Mouse (Mus musculus): ENCODE results near the gene Fggy. TPM values are rescaled to one million over a fixed set of nuclear protein-coding genes. Genes with fewer than 3 reads are reported as not detected.
A peak's percentile ranks its signal among the peaks of the same experiment; 100 is the strongest.

Fggy gene
- polyA plus RNA-seq, 1 experiment from 2014 or later = 9.3 TPM

DNA sequence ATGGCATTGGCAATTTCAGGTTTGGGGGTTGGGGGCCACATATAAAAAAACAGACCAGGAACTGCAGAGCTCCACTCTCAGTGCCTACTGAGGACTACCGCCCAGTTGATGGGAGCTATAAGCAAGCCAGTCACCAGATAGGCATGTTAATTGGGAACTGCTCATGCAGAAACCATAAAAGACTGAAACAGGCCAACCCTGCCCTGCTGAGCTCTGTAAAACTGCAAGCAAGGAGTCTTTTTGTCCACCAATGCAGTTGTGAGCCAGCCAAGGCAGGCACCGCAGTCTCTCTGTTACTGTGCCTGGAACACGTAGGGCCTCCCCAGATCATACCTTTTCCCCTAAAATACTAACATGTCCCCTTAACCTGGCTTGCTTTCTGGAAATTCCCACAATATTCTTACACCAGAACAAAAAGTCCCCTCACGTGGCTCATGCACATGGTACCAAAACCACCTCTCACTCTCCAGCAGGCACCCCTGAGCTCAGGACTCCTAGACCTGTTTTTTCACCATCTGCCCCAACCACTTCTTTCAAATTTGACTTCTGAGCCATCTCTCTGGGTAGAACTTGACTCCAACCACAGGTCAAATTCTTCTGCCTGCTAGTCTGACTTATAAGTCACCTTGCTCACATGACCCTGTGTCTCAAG lies 377.2 kb downstream of the Fggy start:
- H3K9ac ChIP-seq (replicated peaks; ENCODE audit: low read depth, low read length) = no peak overlapping the region
- WGBS = 62% methylated on average over 4 of the region's 4 CpGs
- H3K27ac ChIP-seq (ENCODE audit: low read depth, low read length) = no peak overlapping the region
- H3K36me3 ChIP-seq (ENCODE audit: control insufficient read depth, insufficient read depth, low read length) = no peaks in the 10 kb centered on the region
- H3K4me2 ChIP-seq (ENCODE audit: low read depth, low read length) = no peak overlapping the region
- H3K27me3 ChIP-seq (ENCODE audit: control insufficient read depth, insufficient read depth, low read length) = no peaks in the 10 kb centered on the region
- ATAC-seq (ENCODE audit: low read depth) = peak; percentile 74; the same call in 1 of the 2 replicates
- no peak overlapping the region for H3K4me3 ChIP-seq (ENCODE audit: low read depth, low read length)
- H3K9me3 ChIP-seq (ENCODE audit: control insufficient read depth, low read length) = no peaks in the 10 kb centered on the region
- H3K4me1 ChIP-seq (ENCODE audit: control insufficient read depth, insufficient read depth, low read length) = no peaks in the 10 kb centered on the region

GRCm38 (mm10) chr4:95938701-95939100 lies 381.4 kb downstream of the Fggy start:
- Histone ChIP-seq H3K27me3 (ENCODE audit: control insufficient read depth, insufficient read depth, low read length) (no peaks in the 10 kb centered on the region), H3K9ac (replicated peaks; ENCODE audit: low read depth, low read length) (no peak overlapping the region), H3K9me3 (ENCODE audit: control insufficient read depth, low read length) (no peaks in the 10 kb centered on the region), H3K27ac (ENCODE audit: low read depth, low read length) (no peak overlapping the region), H3K4me1 (ENCODE audit: control insufficient read depth, insufficient read depth, low read length) (no peaks in the 10 kb centered on the region), H3K4me2 (ENCODE audit: low read depth, low read length) (no peak overlapping the region), H3K36me3 (ENCODE audit: control insufficient read depth, insufficient read depth, low read length) (no peaks in the 10 kb centered on the region), H3K4me3 (ENCODE audit: low read depth, low read length) (no peak overlapping the region)
- no peak for ATAC-seq (ENCODE audit: low read depth)
- 75% methylated on average over 3 of the region's 3 CpGs for WGBS

- H3K4me2 ChIP-seq (ENCODE audit: low read depth, low read length) = no peak overlapping the region
- no peak for ATAC-seq (ENCODE audit: low read depth)
- no peak overlapping the region for H3K4me3 ChIP-seq (ENCODE audit: low read depth, low read length)
- H3K27me3 ChIP-seq (ENCODE audit: control insufficient read depth, insufficient read depth, low read length) = no peaks in the 10 kb centered on the region
- H3K4me1 ChIP-seq (ENCODE audit: control insufficient read depth, insufficient read depth, low read length) = no peaks in the 10 kb centered on the region
- no peaks in the 10 kb centered on the region for H3K9me3 ChIP-seq (ENCODE audit: control insufficient read depth, low read length)
- no peak overlapping the region for H3K27ac ChIP-seq (ENCODE audit: low read depth, low read length)
- no peaks in the 10 kb centered on the region for H3K36me3 ChIP-seq (ENCODE audit: control insufficient read depth, insufficient read depth, low read length)
- 86% methylated on average over 1 of the region's 1 CpGs for WGBS
- no peak overlapping the region for H3K9ac ChIP-seq (replicated peaks; ENCODE audit: low read depth, low read length)
These were observed 390.6 kb downstream of the Fggy start for GRCm38 (mm10) chr4:95947896-95948295.

- no peaks in the 10 kb centered on the region for H3K36me3 ChIP-seq (ENCODE audit: control insufficient read depth, insufficient read depth, low read length)
- no peak for ATAC-seq (ENCODE audit: low read depth)
- no peak overlapping the region for H3K9ac ChIP-seq (replicated peaks; ENCODE audit: low read depth, low read length)
- H3K9me3 ChIP-seq (ENCODE audit: control insufficient read depth, low read length) = no peaks in the 10 kb centered on the region
- no peak overlapping the region for H3K27ac ChIP-seq (ENCODE audit: low read depth, low read length)
- no peaks in the 10 kb centered on the region for H3K27me3 ChIP-seq (ENCODE audit: control insufficient read depth, insufficient read depth, low read length)
- H3K4me3 ChIP-seq (ENCODE audit: low read depth, low read length) = no peak overlapping the region
- no peaks in the 10 kb centered on the region for H3K4me1 ChIP-seq (ENCODE audit: control insufficient read depth, insufficient read depth, low read length)
- H3K4me2 ChIP-seq (ENCODE audit: low read depth, low read length) = no peak overlapping the region
These were observed 396.0 kb downstream of the Fggy start for GRCm38 (mm10) chr4:95953328-95953727.

DNA sequence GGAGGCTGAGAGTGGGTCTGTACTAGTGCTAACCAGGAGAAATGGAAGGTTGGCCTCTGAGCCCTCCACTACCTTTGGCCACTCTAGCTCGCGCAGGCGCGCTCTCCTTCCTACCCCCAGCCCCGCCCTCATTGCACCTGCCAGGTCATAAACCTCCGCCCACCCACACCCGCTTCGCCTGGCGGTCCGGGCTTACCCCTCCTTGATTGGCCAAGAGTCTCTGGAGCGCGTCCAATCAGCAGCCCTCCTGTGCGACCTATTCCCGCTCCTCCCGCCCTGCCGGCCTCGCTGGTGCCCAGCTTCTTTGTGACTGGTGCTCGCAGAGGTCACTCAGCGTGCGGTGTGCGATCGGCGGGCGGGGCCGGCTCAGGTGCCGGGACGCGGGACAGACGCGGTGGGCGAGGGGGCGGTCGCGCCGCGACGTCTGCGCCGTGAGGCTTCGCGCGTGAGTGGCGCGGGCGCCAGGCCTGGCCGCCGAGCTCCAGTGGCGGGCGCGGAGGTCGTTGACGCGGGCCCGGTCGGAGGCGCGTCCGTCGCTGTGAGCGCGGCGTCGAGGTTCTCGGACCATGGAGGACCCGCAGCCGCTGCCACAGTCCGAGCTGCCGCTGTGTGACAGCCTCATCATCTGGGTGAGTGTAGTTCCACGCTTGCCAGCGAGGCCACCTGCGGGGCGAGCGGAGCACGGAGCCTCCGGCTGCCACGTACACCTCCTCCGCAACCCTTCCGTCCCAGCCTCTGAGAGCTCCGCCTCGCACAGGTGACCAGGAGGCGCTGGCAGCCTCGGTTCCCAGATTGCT lies 409.8 kb downstream of the Fggy start, which contains the start of gene Hook1:
Gene Hook1, plus strand, starts transcription at position 313 of the 797 bp plus-strand sequence.
- peak; percentile 100 for ATAC-seq (ENCODE audit: low read depth)
- Histone ChIP-seq H3K9ac (replicated peaks; ENCODE audit: low read depth, low read length) (peak within 1 kb of the TSS; percentile 89), H3K27ac (ENCODE audit: low read depth, low read length) (peak within 1 kb of the TSS; percentile 82), H3K4me1 (ENCODE audit: control insufficient read depth, insufficient read depth, low read length) (peaks cover 6% of the 10 kb centered on the region; the same call in 1 of the 2 replicates), H3K4me2 (ENCODE audit: low read depth, low read length) (peak within 1 kb of the TSS; percentile 56), H3K4me3 (ENCODE audit: low read depth, low read length) (peak within 1 kb of the TSS; percentile 75), H3K36me3 (ENCODE audit: control insufficient read depth, insufficient read depth, low read length) (no peaks in the 10 kb centered on the region), H3K27me3 (ENCODE audit: control insufficient read depth, insufficient read depth, low read length) (no peaks in the 10 kb centered on the region), H3K9me3 (ENCODE audit: control insufficient read depth, low read length) (no peaks in the 10 kb centered on the region)
- WGBS = under 1% methylated on average over 80 of the region's 82 CpGs

All from neural tube, embryonic 14.5 days (tissue).